Mouse (Mus musculus): Measurements from ENCODE around the gene Rhd. TPM values are rescaled to one million over a fixed set of nuclear protein-coding genes. Genes with fewer than 3 reads are reported as not detected.
A peak's percentile ranks its signal among the peaks of the same experiment; 100 is the strongest.
"Not testable (repeated sequence)": the region's sequence is repeated elsewhere in the genome, so short reads cannot be mapped to it uniquely, and the experiment has no call there.

Rhd gene
- total and polyA plus RNA-seq, 2 experiments = not detected

GRCm38 (mm10) chr4:134892096-134892495, 27.8 kb downstream of the Rhd start:
- no peak overlapping the region for H3K27ac ChIP-seq (replicated peaks; ENCODE audit: insufficient read depth, low read depth, low read length)
- no peaks in the 10 kb centered on the region; the same call in 1 of the 2 replicates for H3K4me1 ChIP-seq (ENCODE audit: control insufficient read depth, insufficient read depth, low read length)
- 74% methylated on average over 6 of the region's 6 CpGs for WGBS
- no peaks in the 10 kb centered on the region for H3K27me3 ChIP-seq (ENCODE audit: control insufficient read depth, insufficient read depth, low read length)
- no peaks in the 10 kb centered on the region for H3K79me2 ChIP-seq (ENCODE audit: control insufficient read depth, insufficient read depth, low read length)
- TF ChIP-seq POLR2A (IDR thresholded peaks at IDR 0.05; ENCODE audit: extremely low read depth, insufficient read depth, low read length) = no peak
- peak; percentile 26; the same call in 1 of the 2 replicates for TF ChIP-seq CTCF (IDR thresholded peaks at IDR 0.05; ENCODE audit: low read depth, low read length)
- H3K4me3 ChIP-seq (ENCODE audit: insufficient read depth, low read depth, low read length) = no peak overlapping the region
- no peak overlapping the region for H3K9ac ChIP-seq (ENCODE audit: low read depth, low read length)
- DNase-seq (ENCODE audit: extremely low read depth, low read depth, low spot score) = no peak
- H3K36me3 ChIP-seq (ENCODE audit: control insufficient read depth, insufficient read depth, low read length) = peaks cover 7% of the 10 kb centered on the region; the same call in 1 of the 2 replicates

- H3K4me1 ChIP-seq (ENCODE audit: control insufficient read depth, insufficient read depth, low read length) = peaks cover 1% of the 10 kb centered on the region; the same call in 1 of the 2 replicates
- DNase-seq (ENCODE audit: extremely low read depth, low read depth, low spot score) = peak; percentile 75
- no peak overlapping the region for H3K4me3 ChIP-seq (ENCODE audit: insufficient read depth, low read depth, low read length)
- TF ChIP-seq POLR2A (IDR thresholded peaks at IDR 0.05; ENCODE audit: extremely low read depth, insufficient read depth, low read length) (no peak), CTCF (IDR thresholded peaks at IDR 0.05; ENCODE audit: low read depth, low read length) (no peak)
- H3K36me3 ChIP-seq (ENCODE audit: control insufficient read depth, insufficient read depth, low read length) = peaks cover 35% of the 10 kb centered on the region
- WGBS = 20% methylated on average over 6 of the region's 6 CpGs
- no peak overlapping the region for H3K27ac ChIP-seq (replicated peaks; ENCODE audit: insufficient read depth, low read depth, low read length)
- no peaks in the 10 kb centered on the region for H3K79me2 ChIP-seq (ENCODE audit: control insufficient read depth, insufficient read depth, low read length)
- no peaks in the 10 kb centered on the region for H3K27me3 ChIP-seq (ENCODE audit: control insufficient read depth, insufficient read depth, low read length)
- no peak overlapping the region for H3K9ac ChIP-seq (ENCODE audit: low read depth, low read length)
Observed at GRCm38 (mm10) chr4:134897256-134897655, 32.9 kb downstream of the Rhd start.

GRCm38 (mm10) chr4:134901126-134901525, 36.8 kb downstream of the Rhd start:
- H3K4me1 ChIP-seq (ENCODE audit: control insufficient read depth, insufficient read depth, low read length) = peaks cover 1% of the 10 kb centered on the region; the same call in 1 of the 2 replicates
- no peaks in the 10 kb centered on the region for H3K79me2 ChIP-seq (ENCODE audit: control insufficient read depth, insufficient read depth, low read length)
- no peak overlapping the region for H3K9ac ChIP-seq (ENCODE audit: low read depth, low read length)
- TF ChIP-seq POLR2A (IDR thresholded peaks at IDR 0.05; ENCODE audit: extremely low read depth, insufficient read depth, low read length) (no peak), CTCF (IDR thresholded peaks at IDR 0.05; ENCODE audit: low read depth, low read length) (no peak)
- peaks cover 63% of the 10 kb centered on the region for H3K36me3 ChIP-seq (ENCODE audit: control insufficient read depth, insufficient read depth, low read length)
- H3K27ac ChIP-seq (replicated peaks; ENCODE audit: insufficient read depth, low read depth, low read length) = no peak overlapping the region
- over 99% methylated on average over 8 of the region's 8 CpGs for WGBS
- no peak overlapping the region for H3K4me3 ChIP-seq (ENCODE audit: insufficient read depth, low read depth, low read length)
- H3K27me3 ChIP-seq (ENCODE audit: control insufficient read depth, insufficient read depth, low read length) = no peaks in the 10 kb centered on the region
- DNase-seq (ENCODE audit: extremely low read depth, low read depth, low spot score) = no peak

- no peak for TF ChIP-seq POLR2A (IDR thresholded peaks at IDR 0.05; ENCODE audit: extremely low read depth, insufficient read depth, low read length)
- Histone ChIP-seq H3K27me3 (ENCODE audit: control insufficient read depth, insufficient read depth, low read length) (no peaks in the 10 kb centered on the region), H3K27ac (replicated peaks; ENCODE audit: insufficient read depth, low read depth, low read length) (no peak overlapping the region), H3K4me3 (ENCODE audit: insufficient read depth, low read depth, low read length) (no peak overlapping the region), H3K79me2 (ENCODE audit: control insufficient read depth, insufficient read depth, low read length) (no peaks in the 10 kb centered on the region; the same call in 1 of the 2 replicates), H3K9ac (ENCODE audit: low read depth, low read length) (no peak overlapping the region), H3K4me1 (ENCODE audit: control insufficient read depth, insufficient read depth, low read length) (no peaks in the 10 kb centered on the region), H3K36me3 (ENCODE audit: control insufficient read depth, insufficient read depth, low read length) (peaks cover 66% of the 10 kb centered on the region)
- 69% methylated on average over 7 of the region's 7 CpGs for WGBS
- DNase-seq (ENCODE audit: extremely low read depth, low read depth, low spot score) = no peak
Observed at GRCm38 (mm10) chr4:134903046-134903445, 38.7 kb downstream of the Rhd start.

- not testable (repeated sequence) for H3K27me3 ChIP-seq (ENCODE audit: control insufficient read depth, insufficient read depth, low read length); H3K4me1 ChIP-seq (ENCODE audit: control insufficient read depth, insufficient read depth, low read length); H3K27ac ChIP-seq (replicated peaks; ENCODE audit: insufficient read depth, low read depth, low read length); H3K9ac ChIP-seq (ENCODE audit: low read depth, low read length); H3K4me3 ChIP-seq (ENCODE audit: insufficient read depth, low read depth, low read length); H3K79me2 ChIP-seq (ENCODE audit: control insufficient read depth, insufficient read depth, low read length); DNase-seq (ENCODE audit: extremely low read depth, low read depth, low spot score)
- peaks cover 27% of the 10 kb centered on the region for H3K36me3 ChIP-seq (ENCODE audit: control insufficient read depth, insufficient read depth, low read length)
- WGBS = 96% methylated on average over 8 of the region's 8 CpGs
Observed at GRCm38 (mm10) chr4:134911406-134911805, 47.1 kb downstream of the Rhd start.

GRCm38 (mm10) chr4:134913413-134913812, 49.1 kb downstream of the Rhd start:
- H3K9ac ChIP-seq (ENCODE audit: low read depth, low read length) = no peak overlapping the region
- H3K79me2 ChIP-seq (ENCODE audit: control insufficient read depth, insufficient read depth, low read length) = peaks cover 5% of the 10 kb centered on the region; the same call in 1 of the 2 replicates
- DNase-seq (ENCODE audit: extremely low read depth, low read depth, low spot score) = peak; percentile 54
- H3K27ac ChIP-seq (replicated peaks; ENCODE audit: insufficient read depth, low read depth, low read length) = no peak overlapping the region
- WGBS = 40% methylated on average over 3 of the region's 3 CpGs
- H3K27me3 ChIP-seq (ENCODE audit: control insufficient read depth, insufficient read depth, low read length) = no peaks in the 10 kb centered on the region
- H3K36me3 ChIP-seq (ENCODE audit: control insufficient read depth, insufficient read depth, low read length) = peaks cover 15% of the 10 kb centered on the region
- no peak overlapping the region for H3K4me3 ChIP-seq (ENCODE audit: insufficient read depth, low read depth, low read length)
- peaks cover 12% of the 10 kb centered on the region; the same call in 1 of the 2 replicates for H3K4me1 ChIP-seq (ENCODE audit: control insufficient read depth, insufficient read depth, low read length)
- TF ChIP-seq POLR2A (IDR thresholded peaks at IDR 0.05; ENCODE audit: extremely low read depth, insufficient read depth, low read length) (no peak), CTCF (IDR thresholded peaks at IDR 0.05; ENCODE audit: low read depth, low read length) (peak; percentile 84)
